Mouse (Mus musculus) limb, embryonic 10.5 days (tissue): ENCODE measurements around the gene Palm. TPM values are rescaled to one million over a fixed set of nuclear protein-coding genes. Genes with fewer than 3 reads are reported as not detected.

ENCODE experiments used
- DNase-seq: peaks from one replicate; pipeline ENCODE4 v3.0.0-alpha.2; 2017; ENCODE audit warnings: low spot score
- H3K27ac ChIP-seq: fragments of 300-500 bp; sonication (generic); 2 replicates; pipeline ENCODE4 v1.5.1; 2016; ENCODE audit warnings: mild to moderate bottlenecking
- H3K27me3 ChIP-seq: fragments of 300-500 bp; sonication (generic); 2 replicates; pipeline ENCODE4 v1.6.1; 2016; ENCODE audit warnings: low read depth, mild to moderate bottlenecking; ENCODE audit not compliant: poor library complexity, severe bottlenecking
- H3K36me3 ChIP-seq: fragments of 300-500 bp; sonication (generic); 2 replicates; pipeline ENCODE4 v1.6.1; 2016; ENCODE audit warnings: mild to moderate bottlenecking, moderate library complexity
- H3K4me1 ChIP-seq: fragments of 300-500 bp; sonication (generic); 2 replicates; pipeline ENCODE4 v1.6.1; 2016
- H3K4me3 ChIP-seq: fragments of 300-500 bp; sonication (generic); 2 replicates; pipeline ENCODE4 v1.5.1; 2016; ENCODE audit warnings: mild to moderate bottlenecking, moderate library complexity
- H3K9me3 ChIP-seq: fragments of 300-500 bp; sonication (generic); replicated peaks from 2 replicates; pipeline ENCODE4 v1.6.1; 2016; ENCODE audit warnings: mild to moderate bottlenecking
- WGBS: fragments of 180-500 bp; shearing (Covaris S2); methylation state at CpG from one replicate; pipeline ENCODE4 v1.1.7; 2016; 5-methylcytosine and 5-hydroxymethylcytosine counted together
- polyA plus RNA-seq: library from polyadenylated mRNA; unstranded; fragments of >200 nt; fragmentation: Nextera tagmentation; extraction: Ambion mirVana; gene quantifications from 2 replicates; pipeline ENCODE4 v1.2.1, GENCODE M21; 2016

The Palm gene
- polyA plus RNA-seq, 1 experiment from 2014 or later, result 126 TPM

DNA sequence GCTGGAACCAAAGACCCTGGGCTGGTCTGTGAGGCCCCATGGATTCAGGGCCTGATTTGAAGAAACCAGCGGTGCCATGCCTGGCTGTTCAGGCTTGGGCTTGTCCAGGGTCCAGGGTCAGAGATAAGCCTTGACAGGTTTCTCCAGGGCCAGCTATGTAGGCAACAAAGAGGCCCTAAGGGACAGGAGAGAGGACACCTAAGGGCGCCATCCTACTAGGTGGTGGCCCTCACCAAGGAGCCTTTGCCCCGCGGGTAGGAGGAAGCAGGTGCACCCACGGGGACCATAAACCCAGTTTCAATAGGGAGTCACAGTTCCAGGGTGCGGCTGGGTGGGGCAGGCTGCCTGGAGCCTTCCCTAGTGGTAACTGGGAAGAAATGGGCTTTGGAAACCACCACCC is 29.6 kb downstream of the Palm start:
- no peak overlapping the region for H3K4me3 ChIP-seq
- H3K4me1 ChIP-seq, result peaks cover 21% of the 10 kb centered on the region
- no peak overlapping the region for H3K27ac ChIP-seq
- no peaks in the 10 kb centered on the region for H3K27me3 ChIP-seq
- DNase-seq, result no peak
- peaks cover 30% of the 10 kb centered on the region for H3K36me3 ChIP-seq
- H3K9me3 ChIP-seq, result no peaks in the 10 kb centered on the region
- WGBS, result 73% methylated on average over 6 of the region's 6 CpGs

DNA sequence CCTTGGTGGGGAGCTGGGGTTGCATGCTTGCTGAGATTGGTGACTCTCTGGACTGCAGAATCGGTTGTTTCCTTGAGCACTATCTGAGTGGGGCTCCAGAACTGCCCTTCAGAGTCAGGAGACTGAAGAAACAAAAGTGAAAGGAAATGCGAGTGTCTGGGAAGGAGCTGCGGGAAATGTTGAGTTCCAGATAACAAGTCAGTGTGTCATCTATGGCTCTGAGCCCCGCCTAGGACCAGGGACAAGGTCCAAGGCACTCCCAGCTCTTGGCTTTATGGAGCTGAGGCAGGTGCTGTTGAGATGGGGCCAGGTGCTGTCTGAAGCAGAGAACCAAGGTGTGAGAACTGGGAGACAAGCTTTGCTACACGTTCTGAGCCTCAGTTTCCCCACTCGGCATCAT is 31.0 kb downstream of the Palm start:
- no peaks in the 10 kb centered on the region for H3K9me3 ChIP-seq
- H3K36me3 ChIP-seq, result peaks cover 16% of the 10 kb centered on the region
- no peak overlapping the region for H3K4me3 ChIP-seq
- no peaks in the 10 kb centered on the region for H3K27me3 ChIP-seq
- no peak overlapping the region for H3K27ac ChIP-seq
- no peak for DNase-seq
- WGBS, result 78% methylated on average over 6 of the region's 6 CpGs
- peaks cover 21% of the 10 kb centered on the region for H3K4me1 ChIP-seq

DNA sequence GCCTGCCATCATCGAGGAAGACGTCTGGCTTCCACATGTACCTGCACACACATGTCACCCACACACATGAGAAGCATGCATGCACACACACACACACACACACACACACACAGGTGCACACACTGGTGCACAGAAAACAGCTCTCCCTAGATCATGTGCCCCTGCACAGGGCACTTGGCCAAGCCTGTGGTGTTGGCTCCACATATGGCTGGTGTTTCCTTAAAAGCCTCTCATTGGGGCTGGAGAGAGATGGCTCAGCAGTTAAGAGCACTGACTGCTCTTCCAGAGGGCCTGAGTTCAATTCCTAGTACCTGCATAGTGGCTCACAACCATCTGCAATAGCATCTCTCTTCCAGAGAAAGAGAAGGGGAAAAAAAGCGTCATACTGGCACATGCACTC is 38.2 kb downstream of the Palm start:
- no peaks in the 10 kb centered on the region for H3K9me3 ChIP-seq
- peaks cover 15% of the 10 kb centered on the region for H3K4me1 ChIP-seq
- WGBS, result 95% methylated on average over 3 of the region's 3 CpGs
- H3K36me3 ChIP-seq, result no peaks in the 10 kb centered on the region
- DNase-seq, result no peak
- H3K27ac ChIP-seq, result no peak overlapping the region
- no peak overlapping the region for H3K4me3 ChIP-seq
- H3K27me3 ChIP-seq, result no peaks in the 10 kb centered on the region

DNA sequence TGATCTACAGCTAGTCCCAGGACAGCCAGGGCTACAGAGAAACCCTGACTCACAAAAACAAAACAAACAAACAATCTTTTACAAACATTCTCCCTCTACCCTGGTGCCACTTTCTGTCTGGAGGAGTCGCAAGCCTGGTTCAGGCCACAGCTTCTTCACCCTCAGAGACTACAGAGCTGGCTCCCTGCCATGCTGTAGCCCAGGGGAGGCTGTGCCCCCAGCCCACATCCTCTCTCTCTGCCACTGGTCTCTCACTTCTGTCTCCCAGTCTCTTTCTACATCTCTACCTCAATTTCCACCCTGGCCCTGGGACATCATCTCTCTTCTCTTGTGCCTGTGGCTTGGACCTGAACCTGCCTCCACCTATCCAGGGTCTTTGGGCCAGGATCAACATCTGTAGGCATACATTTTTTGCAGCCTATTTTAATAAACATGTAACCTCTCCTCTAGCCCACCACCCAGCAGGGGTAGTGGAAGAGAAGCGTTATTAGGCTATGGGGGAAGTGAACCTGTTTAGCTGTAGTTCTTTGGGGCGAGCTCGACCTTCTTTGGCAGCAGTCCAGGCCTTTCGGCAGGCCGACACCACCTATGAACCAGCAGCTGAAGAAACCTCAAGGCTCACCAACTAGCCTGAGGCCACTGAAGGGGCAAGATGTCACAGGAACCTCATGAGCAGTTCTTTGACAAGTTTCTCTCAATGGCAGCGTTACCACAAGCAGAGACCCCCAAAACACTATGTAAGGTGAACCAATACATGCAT is 38.8 kb downstream of the Palm start:
- no peaks in the 10 kb centered on the region for H3K9me3 ChIP-seq
- no peak for DNase-seq
- WGBS, result 88% methylated on average over 7 of the region's 7 CpGs
- H3K36me3 ChIP-seq, result no peaks in the 10 kb centered on the region
- H3K27me3 ChIP-seq, result no peaks in the 10 kb centered on the region
- H3K4me3 ChIP-seq, result no peak overlapping the region
- peaks cover 15% of the 10 kb centered on the region for H3K4me1 ChIP-seq
- H3K27ac ChIP-seq, result no peak overlapping the region

DNA sequence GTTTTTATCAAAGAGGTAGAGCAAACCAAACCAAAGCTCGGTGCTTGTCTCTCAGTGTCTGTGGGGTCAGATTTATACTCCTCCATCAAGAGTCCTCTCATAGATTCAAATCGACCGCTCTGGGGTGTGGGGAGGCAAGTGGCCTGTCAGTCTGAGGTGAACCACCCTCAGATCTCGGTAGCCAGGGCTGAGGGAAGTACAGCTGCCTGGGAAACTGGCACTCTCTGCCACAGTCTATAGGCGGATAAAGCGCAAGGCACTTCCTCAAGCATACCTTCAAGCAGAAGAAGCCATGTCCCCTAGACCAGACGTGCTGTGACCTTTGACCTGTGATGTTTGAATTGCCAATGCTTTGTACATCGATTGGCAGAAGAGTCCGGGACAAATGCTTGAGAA is 39.4 kb downstream of the Palm start:
- Histone ChIP-seq H3K27me3 (no peaks in the 10 kb centered on the region), H3K4me3 (no peak overlapping the region), H3K9me3 (no peaks in the 10 kb centered on the region), H3K4me1 (peaks cover 15% of the 10 kb centered on the region), H3K36me3 (no peaks in the 10 kb centered on the region), H3K27ac (no peak overlapping the region)
- WGBS, result 77% methylated on average over 9 of the region's 9 CpGs
- DNase-seq, result no peak

DNA sequence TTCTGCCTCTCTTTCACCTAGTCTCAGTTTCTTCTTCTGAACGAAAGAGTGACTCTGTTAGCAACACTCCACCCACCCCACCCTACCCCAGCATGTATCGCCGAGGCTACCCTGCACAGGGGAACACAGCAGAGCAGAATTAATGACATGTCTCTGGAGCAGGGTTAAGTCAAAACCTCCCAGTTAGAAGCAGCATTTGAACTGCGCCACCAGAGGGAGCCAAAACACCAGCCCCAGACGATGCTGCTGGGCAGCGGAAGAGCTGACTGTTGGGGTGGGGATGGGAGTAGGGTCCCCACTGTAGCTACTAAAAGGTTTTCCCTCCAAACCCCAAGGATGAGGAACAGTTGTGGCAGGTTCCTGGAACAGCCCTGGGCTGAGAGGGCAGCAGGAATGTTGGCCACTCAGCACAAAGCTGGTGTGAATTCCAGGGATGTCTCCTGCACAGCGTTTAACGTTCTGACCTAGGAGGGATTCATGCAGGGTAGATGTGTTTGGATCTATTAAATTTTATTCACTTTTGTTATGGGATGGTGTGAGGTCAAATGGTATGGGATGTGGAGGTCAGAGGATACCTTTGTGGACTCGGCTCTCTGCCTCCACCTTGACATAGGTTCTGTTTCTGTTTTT is 41.5 kb downstream of the Palm start:
- no peak overlapping the region for H3K4me3 ChIP-seq
- H3K27ac ChIP-seq, result no peak overlapping the region
- WGBS, result 30% methylated on average over 9 of the region's 9 CpGs
- no peaks in the 10 kb centered on the region for H3K9me3 ChIP-seq
- DNase-seq, result peak; percentile 86
- no peaks in the 10 kb centered on the region for H3K27me3 ChIP-seq
- H3K4me1 ChIP-seq, result peaks cover 13% of the 10 kb centered on the region
- H3K36me3 ChIP-seq, result no peaks in the 10 kb centered on the region

DNA sequence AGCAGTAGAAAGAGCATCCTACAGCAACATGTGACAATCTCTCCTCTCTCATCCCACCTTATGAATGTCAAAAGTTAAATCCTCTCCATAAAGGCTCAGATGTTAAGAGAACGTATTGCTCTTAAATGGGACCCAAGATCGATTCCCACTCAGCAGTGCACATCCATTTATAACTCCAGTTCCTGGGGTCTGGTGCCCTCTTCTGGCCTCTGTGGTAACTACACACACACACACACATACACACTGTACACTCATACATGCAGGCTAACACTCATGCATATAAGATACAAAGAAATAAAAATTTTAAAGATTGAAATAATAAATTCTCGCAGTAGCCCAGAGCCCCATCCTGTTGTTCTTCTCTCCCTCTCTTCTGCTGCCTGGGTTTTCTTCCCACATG is 43.5 kb downstream of the Palm start:
- H3K27ac ChIP-seq, result no peak overlapping the region
- no peaks in the 10 kb centered on the region for H3K27me3 ChIP-seq
- DNase-seq, result no peak
- H3K36me3 ChIP-seq, result no peaks in the 10 kb centered on the region
- H3K9me3 ChIP-seq, result no peaks in the 10 kb centered on the region
- 92% methylated on average over 3 of the region's 3 CpGs for WGBS
- no peak overlapping the region for H3K4me3 ChIP-seq
- H3K4me1 ChIP-seq, result peaks cover 21% of the 10 kb centered on the region

DNA sequence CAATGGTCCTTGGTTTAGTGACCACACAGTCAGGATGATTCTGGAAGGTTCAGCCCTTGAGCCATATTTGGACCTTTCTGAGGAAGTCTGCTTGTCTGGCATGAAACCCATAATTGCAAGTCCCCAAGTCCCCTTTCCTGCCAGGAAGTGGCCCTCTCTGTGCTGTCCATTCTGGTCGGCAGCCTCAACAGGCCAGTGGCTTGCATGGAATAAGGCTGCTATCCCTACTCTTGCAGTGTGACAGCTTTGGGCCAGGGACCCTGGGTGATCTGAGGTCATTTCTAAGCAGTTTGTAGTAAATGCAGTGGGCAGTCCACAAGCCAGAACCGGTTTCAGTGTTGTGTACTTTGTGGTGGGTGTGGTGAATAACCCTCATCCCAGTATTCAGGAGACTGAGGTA is 44.8 kb downstream of the Palm start:
- H3K4me1 ChIP-seq, result peaks cover 32% of the 10 kb centered on the region

DNA sequence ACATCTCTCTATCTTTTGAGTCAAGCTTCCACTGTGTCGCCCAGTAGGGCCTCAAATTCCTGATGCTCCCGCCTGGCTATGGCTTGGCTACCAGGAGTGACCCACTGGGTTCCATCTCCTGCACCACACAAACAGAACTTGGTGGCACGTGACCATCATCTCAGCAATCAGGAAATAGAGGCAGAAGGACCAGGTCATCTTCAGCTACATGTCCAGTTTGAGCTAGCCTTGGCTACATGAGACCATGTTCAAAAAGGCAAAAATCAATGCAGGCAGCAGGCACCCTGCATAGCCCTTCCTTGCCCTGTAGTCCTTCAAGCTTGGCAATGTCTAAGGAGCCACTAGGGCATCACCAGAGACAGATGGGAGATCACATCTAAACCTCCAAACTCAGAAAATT is 46.7 kb downstream of the Palm start:
- DNase-seq, result no peak
- peak overlapping the region; percentile 50 for H3K4me3 ChIP-seq
- H3K27me3 ChIP-seq, result no peaks in the 10 kb centered on the region
- H3K9me3 ChIP-seq, result no peaks in the 10 kb centered on the region
- H3K36me3 ChIP-seq, result no peaks in the 10 kb centered on the region
- WGBS, result 88% methylated on average over 3 of the region's 3 CpGs
- peak overlapping the region; percentile 90 for H3K27ac ChIP-seq
- peaks cover 31% of the 10 kb centered on the region for H3K4me1 ChIP-seq

More for the DNA sequence above, 44.8 kb downstream of the Palm start:
- Histone ChIP-seq H3K36me3 (no peaks in the 10 kb centered on the region), H3K27ac (no peak overlapping the region), H3K27me3 (no peaks in the 10 kb centered on the region), H3K4me3 (0 out of 2 replicates have a peak overlapping the region, but pooled peaks have one; percentile 3), H3K9me3 (no peaks in the 10 kb centered on the region)
- no peak for DNase-seq
- WGBS, result 66% methylated on average over 2 of the region's 2 CpGs

DNA sequence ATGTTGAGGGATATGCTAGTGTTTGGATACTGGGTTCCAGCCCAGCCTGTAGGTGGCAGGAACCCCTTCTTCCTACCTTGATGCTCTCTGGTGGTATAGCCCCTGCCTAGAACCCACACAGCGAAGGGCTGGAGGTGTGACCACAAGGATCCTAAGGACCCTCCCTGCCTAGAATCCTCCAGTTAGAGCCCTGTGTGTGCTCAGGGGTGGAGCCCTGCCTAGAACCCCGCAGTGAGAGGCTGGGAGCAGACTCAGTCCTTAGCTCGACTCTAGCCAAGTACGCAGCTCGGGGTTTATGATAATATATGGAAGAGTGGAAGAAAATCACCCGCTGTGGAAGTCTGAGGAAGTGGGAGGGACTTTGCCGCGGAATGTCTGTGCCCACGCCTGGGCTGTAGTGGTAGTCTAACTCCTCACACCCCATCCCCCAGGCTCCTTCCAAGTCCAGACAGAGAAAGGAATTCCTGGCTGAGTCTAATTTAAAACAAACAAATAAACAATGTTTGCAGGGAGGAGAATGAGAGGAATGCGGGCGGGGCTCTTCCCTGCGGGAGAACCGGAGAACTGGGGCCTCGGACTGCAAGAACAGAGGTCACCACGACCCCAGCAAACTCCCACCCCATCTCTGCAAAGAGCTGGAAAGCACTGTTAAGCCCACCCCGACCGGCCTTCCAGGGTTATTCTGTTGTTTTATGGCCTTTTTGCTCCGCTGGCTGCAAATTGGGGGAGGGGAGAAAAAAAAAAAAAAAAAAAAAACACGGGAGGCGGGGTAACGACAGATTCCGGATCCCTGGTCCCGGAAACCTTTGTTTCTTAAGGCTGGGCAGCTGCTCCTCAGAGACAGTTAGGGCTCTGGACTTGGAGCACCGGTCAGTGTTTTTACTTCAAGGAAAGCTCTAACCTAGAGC is 47.5 kb downstream of the Palm start:
- no peaks in the 10 kb centered on the region for H3K36me3 ChIP-seq
- H3K27me3 ChIP-seq, result no peaks in the 10 kb centered on the region
- H3K27ac ChIP-seq, result peak overlapping the region; percentile 90
- 1% methylated on average over 24 of the region's 24 CpGs for WGBS
- no peaks in the 10 kb centered on the region for H3K9me3 ChIP-seq
- peak overlapping the region; percentile 50 for H3K4me3 ChIP-seq
- peak; percentile 78 for DNase-seq
- peaks cover 34% of the 10 kb centered on the region for H3K4me1 ChIP-seq

DNA sequence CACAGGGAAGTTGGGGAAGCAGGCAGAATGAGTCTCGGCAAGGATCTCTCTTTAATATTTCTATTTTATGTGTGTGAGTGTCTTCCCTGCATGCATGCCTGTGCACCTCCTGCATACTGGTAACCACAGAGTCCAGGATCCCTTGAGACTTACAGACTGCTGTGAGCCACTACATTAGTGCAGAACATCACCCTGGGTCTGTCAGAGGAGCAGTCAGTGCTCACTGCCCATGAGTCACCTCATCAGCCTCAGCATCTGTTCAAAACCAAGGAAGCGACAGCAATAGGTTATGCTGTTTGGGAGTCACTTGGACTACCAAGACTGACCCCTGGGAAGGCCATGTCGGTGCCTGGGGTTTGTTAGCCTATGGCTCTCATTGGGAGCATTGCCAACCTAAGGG is 49.0 kb downstream of the Palm start:
- Histone ChIP-seq H3K27me3 (no peaks in the 10 kb centered on the region), H3K4me1 (peaks cover 34% of the 10 kb centered on the region), H3K36me3 (no peaks in the 10 kb centered on the region), H3K4me3 (no peak overlapping the region), H3K9me3 (no peaks in the 10 kb centered on the region), H3K27ac (no peak overlapping the region)
- WGBS, result 78% methylated on average over 3 of the region's 3 CpGs
- no peak for DNase-seq

DNA sequence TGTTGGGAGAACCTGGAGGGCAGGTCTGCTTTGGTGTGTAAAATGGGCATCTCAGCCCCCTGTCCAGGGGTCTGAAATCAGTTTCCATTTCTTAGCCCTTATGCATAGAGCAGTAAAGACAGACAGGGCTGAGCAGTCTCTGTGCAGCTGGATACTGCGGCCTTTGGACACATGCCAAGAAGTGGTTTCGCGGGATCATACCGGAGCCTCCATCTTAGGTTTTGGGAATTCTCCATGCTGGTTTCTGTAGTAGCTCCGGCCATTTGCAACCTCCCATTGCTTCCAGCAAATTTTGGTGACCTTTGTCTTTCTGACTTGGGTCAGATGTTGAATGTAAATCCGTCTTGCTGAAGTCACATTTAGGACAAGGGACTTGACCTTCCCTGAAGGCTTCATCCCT is 50.1 kb downstream of the Palm start:
- WGBS, result 88% methylated on average over 6 of the region's 6 CpGs

DNA sequence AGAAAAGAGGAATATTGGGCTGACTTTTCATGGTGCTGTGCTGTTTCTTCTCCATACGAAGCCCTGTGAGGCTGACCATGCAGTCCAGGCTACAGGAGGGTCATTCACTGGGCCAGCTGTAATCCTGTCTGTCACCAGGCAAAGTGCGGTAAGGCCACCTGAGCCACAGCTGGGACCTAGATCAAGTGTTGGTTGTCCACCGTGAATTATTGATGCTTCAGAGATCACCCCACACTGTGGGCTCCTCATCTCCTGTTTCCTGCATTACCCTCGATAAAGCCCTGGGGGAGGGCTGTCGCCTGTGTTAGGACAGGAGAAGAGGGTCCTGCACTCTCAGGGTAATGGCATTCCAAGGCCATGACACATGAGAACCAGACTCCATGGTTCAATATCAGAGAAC is 53.2 kb downstream of the Palm start:
- H3K4me3 ChIP-seq, result no peak overlapping the region
- H3K27ac ChIP-seq, result no peak overlapping the region
- H3K36me3 ChIP-seq, result peaks cover 2% of the 10 kb centered on the region; the same call in 1 of the 2 replicates
- no peaks in the 10 kb centered on the region for H3K9me3 ChIP-seq
- no peak for DNase-seq
- peaks cover 30% of the 10 kb centered on the region for H3K4me1 ChIP-seq
- H3K27me3 ChIP-seq, result no peaks in the 10 kb centered on the region
- WGBS, result 60% methylated on average over 5 of the region's 5 CpGs

More for the DNA sequence above, 50.1 kb downstream of the Palm start:
- DNase-seq, result no peak
- Histone ChIP-seq H3K27me3 (no peaks in the 10 kb centered on the region), H3K4me1 (peaks cover 34% of the 10 kb centered on the region), H3K27ac (no peak overlapping the region), H3K4me3 (no peak overlapping the region), H3K36me3 (no peaks in the 10 kb centered on the region), H3K9me3 (no peaks in the 10 kb centered on the region)
